Mouse (Mus musculus) liver, adult 2 months (tissue): ENCODE results near the gene Map3k6.

Source experiments
- CTCF ChIP-seq: fragments of 200-500 bp; IDR thresholded peaks from 2 replicates; pipeline ENCODE4 v1.5.1; 2011; ENCODE audit warnings: low read depth, low read length, control low read depth
- POLR2A ChIP-seq: fragments of 200-500 bp; IDR thresholded peaks from 2 replicates; pipeline ENCODE4 v1.6.1; 2011; ENCODE audit warnings: low read length, control low read depth; ENCODE audit not compliant: insufficient read depth; ENCODE audit errors: extremely low read depth

DNA sequence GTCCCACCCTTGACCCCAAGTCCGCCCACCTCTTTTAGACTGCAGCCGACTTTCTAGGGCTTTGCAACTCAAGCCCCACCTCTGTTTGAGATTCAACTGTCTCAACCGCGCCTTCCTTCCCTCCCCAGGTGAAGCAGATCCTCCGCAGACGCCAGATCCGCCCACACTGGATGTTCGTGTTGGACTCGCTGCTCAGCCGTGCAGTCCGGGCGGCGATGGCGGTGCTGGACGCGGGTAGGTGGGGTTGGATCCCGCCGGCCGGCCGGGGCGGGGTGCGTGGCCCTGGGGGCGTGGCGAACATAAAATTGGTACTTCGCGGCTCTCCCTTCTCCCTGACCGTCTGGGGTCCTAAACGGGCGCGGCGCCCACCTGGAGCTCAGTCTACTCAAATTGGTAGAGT, 10.6 kb downstream of the Map3k6 start:
- no peak for TF ChIP-seq CTCF
- no peak for TF ChIP-seq POLR2A
